Mouse (Mus musculus): Measurements from ENCODE around the gene Mrm2. TPM values are rescaled to one million over a fixed set of nuclear protein-coding genes. Genes with fewer than 3 reads are reported as not detected.
"Not testable (repeated sequence)": the region's sequence is repeated elsewhere in the genome, so short reads cannot be mapped to it uniquely, and the experiment has no call there.

Gene Mrm2
- polyA plus RNA-seq, 1 experiment from 2014 or later, result 20.3 TPM

- Histone ChIP-seq H3K9me3 (ENCODE audit: control insufficient read depth, low read length) (no peaks in the 10 kb centered on the region), H3K27ac (replicated peaks; ENCODE audit: low read depth, low read length) (no peak overlapping the region), H3K4me2 (ENCODE audit: low read length) (no peak overlapping the region), H3K4me1 (ENCODE audit: control insufficient read depth, insufficient read depth, low read length) (no peaks in the 10 kb centered on the region), H3K36me3 (ENCODE audit: control insufficient read depth, insufficient read depth, low read length) (no peaks in the 10 kb centered on the region), H3K4me3 (replicated peaks; ENCODE audit: low read depth, low read length) (no peak overlapping the region), H3K9ac (replicated peaks; ENCODE audit: low read length) (no peak overlapping the region), H3K27me3 (ENCODE audit: control insufficient read depth, insufficient read depth, low read length) (no peaks in the 10 kb centered on the region)
- DNase-seq, result no peak
- WGBS, result 90% methylated on average over 6 of the region's 6 CpGs
- ATAC-seq (ENCODE audit: low FRiP score, low TSS enrichment), result no peak
Measured at GRCm38 (mm10) chr5:140370446-140371254, 39.0 kb upstream of the Mrm2 start.

- DNase-seq, result no peak
Measured at GRCm38 (mm10) chr5:140369466-140369865, 37.8 kb upstream of the Mrm2 start.

GRCm38 (mm10) chr5:140368926-140369325 lies 37.2 kb upstream of the Mrm2 start:
- Histone ChIP-seq H3K4me1 (ENCODE audit: control insufficient read depth, insufficient read depth, low read length) (no peaks in the 10 kb centered on the region), H3K4me2 (ENCODE audit: low read length) (no peak overlapping the region), H3K27me3 (ENCODE audit: control insufficient read depth, insufficient read depth, low read length) (no peaks in the 10 kb centered on the region), H3K9me3 (ENCODE audit: control insufficient read depth, low read length) (no peaks in the 10 kb centered on the region), H3K9ac (replicated peaks; ENCODE audit: low read length) (no peak overlapping the region), H3K36me3 (ENCODE audit: control insufficient read depth, insufficient read depth, low read length) (no peaks in the 10 kb centered on the region), H3K4me3 (replicated peaks; ENCODE audit: low read depth, low read length) (no peak overlapping the region), H3K27ac (replicated peaks; ENCODE audit: low read depth, low read length) (no peak overlapping the region)
- ATAC-seq (ENCODE audit: low FRiP score, low TSS enrichment) (no peak), DNase-seq (no peak)
- WGBS, result 94% methylated on average over 4 of the region's 4 CpGs

More at GRCm38 (mm10) chr5:140369466-140369865, 37.8 kb upstream of the Mrm2 start:
- no peak overlapping the region for H3K4me2 ChIP-seq (ENCODE audit: low read length)
- WGBS, result 94% methylated on average over 2 of the region's 2 CpGs
- H3K4me3 ChIP-seq (replicated peaks; ENCODE audit: low read depth, low read length), result no peak overlapping the region
- H3K9me3 ChIP-seq (ENCODE audit: control insufficient read depth, low read length), result no peaks in the 10 kb centered on the region
- H3K36me3 ChIP-seq (ENCODE audit: control insufficient read depth, insufficient read depth, low read length), result no peaks in the 10 kb centered on the region
- H3K27ac ChIP-seq (replicated peaks; ENCODE audit: low read depth, low read length), result no peak overlapping the region
- H3K4me1 ChIP-seq (ENCODE audit: control insufficient read depth, insufficient read depth, low read length), result no peaks in the 10 kb centered on the region
- no peak overlapping the region for H3K9ac ChIP-seq (replicated peaks; ENCODE audit: low read length)
- no peaks in the 10 kb centered on the region for H3K27me3 ChIP-seq (ENCODE audit: control insufficient read depth, insufficient read depth, low read length)
- no peak for ATAC-seq (ENCODE audit: low FRiP score, low TSS enrichment)

- H3K36me3 ChIP-seq (ENCODE audit: control insufficient read depth, insufficient read depth, low read length); H3K4me2 ChIP-seq (ENCODE audit: low read length); H3K27me3 ChIP-seq (ENCODE audit: control insufficient read depth, insufficient read depth, low read length); H3K4me3 ChIP-seq (replicated peaks; ENCODE audit: low read depth, low read length); DNase-seq; H3K27ac ChIP-seq (replicated peaks; ENCODE audit: low read depth, low read length); H3K9me3 ChIP-seq (ENCODE audit: control insufficient read depth, low read length); ATAC-seq (ENCODE audit: low FRiP score, low TSS enrichment); H3K9ac ChIP-seq (replicated peaks; ENCODE audit: low read length); H3K4me1 ChIP-seq (ENCODE audit: control insufficient read depth, insufficient read depth, low read length): not testable (repeated sequence)
- 89% methylated on average over 2 of the region's 2 CpGs for WGBS
Measured at GRCm38 (mm10) chr5:140368126-140368525, 36.4 kb upstream of the Mrm2 start.

- peaks cover 5% of the 10 kb centered on the region for H3K36me3 ChIP-seq (ENCODE audit: control insufficient read depth, insufficient read depth, low read length)
- no peak overlapping the region for H3K4me3 ChIP-seq (replicated peaks; ENCODE audit: low read depth, low read length)
- no peak overlapping the region for H3K4me2 ChIP-seq (ENCODE audit: low read length)
- no peaks in the 10 kb centered on the region for H3K9me3 ChIP-seq (ENCODE audit: control insufficient read depth, low read length)
- no peaks in the 10 kb centered on the region for H3K27me3 ChIP-seq (ENCODE audit: control insufficient read depth, insufficient read depth, low read length)
- no peaks in the 10 kb centered on the region for H3K4me1 ChIP-seq (ENCODE audit: control insufficient read depth, insufficient read depth, low read length)
- WGBS, result over 99% methylated on average over 5 of the region's 5 CpGs
- no peak for ATAC-seq (ENCODE audit: low FRiP score, low TSS enrichment)
- DNase-seq, result no peak
- no peak overlapping the region for H3K9ac ChIP-seq (replicated peaks; ENCODE audit: low read length)
- H3K27ac ChIP-seq (replicated peaks; ENCODE audit: low read depth, low read length), result no peak overlapping the region
Measured at GRCm38 (mm10) chr5:140364415-140364814, 32.7 kb upstream of the Mrm2 start.

- H3K4me1 ChIP-seq (ENCODE audit: control insufficient read depth, insufficient read depth, low read length), result no peaks in the 10 kb centered on the region
- H3K9me3 ChIP-seq (ENCODE audit: control insufficient read depth, low read length), result no peaks in the 10 kb centered on the region
- no peak for DNase-seq
- H3K4me2 ChIP-seq (ENCODE audit: low read length), result no peak overlapping the region
- no peak overlapping the region for H3K27ac ChIP-seq (replicated peaks; ENCODE audit: low read depth, low read length)
- H3K36me3 ChIP-seq (ENCODE audit: control insufficient read depth, insufficient read depth, low read length), result peaks cover 25% of the 10 kb centered on the region
- H3K27me3 ChIP-seq (ENCODE audit: control insufficient read depth, insufficient read depth, low read length), result no peaks in the 10 kb centered on the region
- no peak overlapping the region for H3K4me3 ChIP-seq (replicated peaks; ENCODE audit: low read depth, low read length)
- 79% methylated on average over 14 of the region's 14 CpGs for WGBS
- no peak for ATAC-seq (ENCODE audit: low FRiP score, low TSS enrichment)
- H3K9ac ChIP-seq (replicated peaks; ENCODE audit: low read length), result no peak overlapping the region
Measured at GRCm38 (mm10) chr5:140359930-140360674, 28.4 kb upstream of the Mrm2 start.

- WGBS, result 99% methylated on average over 3 of the region's 3 CpGs
- no peak for DNase-seq
- H3K27me3 ChIP-seq (ENCODE audit: control insufficient read depth, insufficient read depth, low read length), result no peaks in the 10 kb centered on the region
- H3K9me3 ChIP-seq (ENCODE audit: control insufficient read depth, low read length), result no peaks in the 10 kb centered on the region
- no peak overlapping the region for H3K4me2 ChIP-seq (ENCODE audit: low read length)
- no peaks in the 10 kb centered on the region for H3K4me1 ChIP-seq (ENCODE audit: control insufficient read depth, insufficient read depth, low read length)
- no peak overlapping the region for H3K27ac ChIP-seq (replicated peaks; ENCODE audit: low read depth, low read length)
- no peak overlapping the region for H3K9ac ChIP-seq (replicated peaks; ENCODE audit: low read length)
- H3K4me3 ChIP-seq (replicated peaks; ENCODE audit: low read depth, low read length), result no peak overlapping the region
- peaks cover 48% of the 10 kb centered on the region for H3K36me3 ChIP-seq (ENCODE audit: control insufficient read depth, insufficient read depth, low read length)
- ATAC-seq (ENCODE audit: low FRiP score, low TSS enrichment), result no peak
Measured at GRCm38 (mm10) chr5:140357466-140357865, 25.8 kb upstream of the Mrm2 start.

GRCm38 (mm10) chr5:140355934-140356333 lies 24.2 kb upstream of the Mrm2 start:
- no peaks in the 10 kb centered on the region for H3K27me3 ChIP-seq (ENCODE audit: control insufficient read depth, insufficient read depth, low read length)
- DNase-seq (no peak), ATAC-seq (ENCODE audit: low FRiP score, low TSS enrichment) (no peak)
- no peak overlapping the region for H3K27ac ChIP-seq (replicated peaks; ENCODE audit: low read depth, low read length)
- no peaks in the 10 kb centered on the region for H3K4me1 ChIP-seq (ENCODE audit: control insufficient read depth, insufficient read depth, low read length)
- no peak overlapping the region for H3K4me2 ChIP-seq (ENCODE audit: low read length)
- H3K9ac ChIP-seq (replicated peaks; ENCODE audit: low read length), result no peak overlapping the region
- H3K4me3 ChIP-seq (replicated peaks; ENCODE audit: low read depth, low read length), result no peak overlapping the region
- H3K36me3 ChIP-seq (ENCODE audit: control insufficient read depth, insufficient read depth, low read length), result peaks cover 63% of the 10 kb centered on the region
- WGBS, result 84% methylated on average over 11 of the region's 11 CpGs
- no peaks in the 10 kb centered on the region for H3K9me3 ChIP-seq (ENCODE audit: control insufficient read depth, low read length)

GRCm38 (mm10) chr5:140352352-140352751 lies 20.7 kb upstream of the Mrm2 start:
- peaks cover 51% of the 10 kb centered on the region for H3K36me3 ChIP-seq (ENCODE audit: control insufficient read depth, insufficient read depth, low read length)
- no peak for DNase-seq
- no peaks in the 10 kb centered on the region for H3K9me3 ChIP-seq (ENCODE audit: control insufficient read depth, low read length)
- no peaks in the 10 kb centered on the region for H3K27me3 ChIP-seq (ENCODE audit: control insufficient read depth, insufficient read depth, low read length)
- H3K27ac ChIP-seq (replicated peaks; ENCODE audit: low read depth, low read length), result no peak overlapping the region
- no peak overlapping the region for H3K9ac ChIP-seq (replicated peaks; ENCODE audit: low read length)
- WGBS, result 96% methylated on average over 6 of the region's 6 CpGs
- H3K4me3 ChIP-seq (replicated peaks; ENCODE audit: low read depth, low read length), result no peak overlapping the region
- no peaks in the 10 kb centered on the region for H3K4me1 ChIP-seq (ENCODE audit: control insufficient read depth, insufficient read depth, low read length)
- ATAC-seq (ENCODE audit: low FRiP score, low TSS enrichment), result no peak
- no peak overlapping the region for H3K4me2 ChIP-seq (ENCODE audit: low read length)

Measured in midbrain, embryonic 14.5 days (tissue).